Mouse (Mus musculus) liver, adult 2 months (tissue): ENCODE results near the gene Tmem121b. TPM values are rescaled to one million over a fixed set of nuclear protein-coding genes. Genes with fewer than 3 reads are reported as not detected.
A peak's percentile ranks its signal among the peaks of the same experiment; 100 is the strongest.

Experiments used
- DNase-seq: peaks from one replicate; pipeline ENCODE4 v3.0.0-alpha.2; 2011; ENCODE audit warnings: low read depth, low spot score; ENCODE audit errors: extremely low read depth
- H3K27ac ChIP-seq: fragments of 200-500 bp; replicated peaks from 2 replicates; pipeline ENCODE4 v1.5.1; 2012; ENCODE audit warnings: low read depth, mild to moderate bottlenecking, control low read depth, inconsistent platforms, low read length; ENCODE audit not compliant: insufficient read depth
- H3K27me3 ChIP-seq: fragments of 200-500 bp; 2 replicates; pipeline ENCODE4 v1.6.1; 2012; ENCODE audit warnings: mild to moderate bottlenecking, moderate library complexity, low read length, inconsistent platforms; ENCODE audit not compliant: control insufficient read depth, insufficient read depth
- H3K36me3 ChIP-seq: fragments of 200-500 bp; 2 replicates; pipeline ENCODE4 v1.6.1; 2012; ENCODE audit warnings: low read length, inconsistent platforms; ENCODE audit not compliant: control insufficient read depth, insufficient read depth
- H3K4me1 ChIP-seq: fragments of 200-500 bp; 2 replicates; pipeline ENCODE4 v1.6.1; 2011; ENCODE audit warnings: low read length; ENCODE audit not compliant: control insufficient read depth, insufficient read depth
- H3K4me3 ChIP-seq: fragments of 200-500 bp; 2 replicates; pipeline ENCODE4 v1.5.1; 2011; ENCODE audit warnings: low read depth, mild to moderate bottlenecking, control low read depth, low read length, moderate library complexity; ENCODE audit not compliant: insufficient read depth
- H3K79me2 ChIP-seq: fragments of 200-500 bp; 2 replicates; pipeline ENCODE4 v1.6.1; 2012; ENCODE audit warnings: inconsistent platforms, mild to moderate bottlenecking, low read length, moderate library complexity; ENCODE audit not compliant: control insufficient read depth, insufficient read depth
- H3K9ac ChIP-seq: fragments of 200-500 bp; 2 replicates; pipeline ENCODE4 v1.6.1; 2012; ENCODE audit warnings: low read depth, mild to moderate bottlenecking, control low read depth, inconsistent platforms, low read length
- CTCF ChIP-seq: fragments of 200-500 bp; IDR thresholded peaks from 2 replicates; pipeline ENCODE4 v1.5.1; 2011; ENCODE audit warnings: low read depth, low read length, control low read depth
- POLR2A ChIP-seq: fragments of 200-500 bp; IDR thresholded peaks from 2 replicates; pipeline ENCODE4 v1.6.1; 2011; ENCODE audit warnings: low read length, control low read depth; ENCODE audit not compliant: insufficient read depth; ENCODE audit errors: extremely low read depth
- WGBS: fragments of 180-500 bp; shearing (Covaris S2); methylation state at CpG from one replicate; pipeline ENCODE4 v1.1.7; 2018; 5-methylcytosine and 5-hydroxymethylcytosine counted together
- polyA plus RNA-seq: library from polyadenylated mRNA; depleted of rRNA; stranded (reverse); fragments of >200 nt; gene quantifications from 2 replicates; pipeline ENCODE4 v1.2.3, GENCODE M21; 2012
- total RNA-seq: library from RNA; depleted of rRNA; stranded (reverse); fragments of >200 nt; gene quantifications from 2 replicates; pipeline ENCODE4 v1.2.3, GENCODE M21; 2014

Tmem121b gene
- total and polyA plus RNA-seq, 2 experiments, result not detected

GRCm38 (mm10) chr6:120509975-120510374 lies 16.4 kb upstream of the Tmem121b start:
- Histone ChIP-seq H3K9ac (no peak overlapping the region), H3K4me3 (no peak overlapping the region), H3K4me1 (no peaks in the 10 kb centered on the region), H3K27me3 (no peaks in the 10 kb centered on the region), H3K79me2 (no peaks in the 10 kb centered on the region), H3K36me3 (peaks cover 5% of the 10 kb centered on the region), H3K27ac (no peak overlapping the region)
- TF ChIP-seq POLR2A (no peak), CTCF (no peak)
- 89% methylated on average over 7 of the region's 7 CpGs for WGBS
- DNase-seq, result no peak

DNA sequence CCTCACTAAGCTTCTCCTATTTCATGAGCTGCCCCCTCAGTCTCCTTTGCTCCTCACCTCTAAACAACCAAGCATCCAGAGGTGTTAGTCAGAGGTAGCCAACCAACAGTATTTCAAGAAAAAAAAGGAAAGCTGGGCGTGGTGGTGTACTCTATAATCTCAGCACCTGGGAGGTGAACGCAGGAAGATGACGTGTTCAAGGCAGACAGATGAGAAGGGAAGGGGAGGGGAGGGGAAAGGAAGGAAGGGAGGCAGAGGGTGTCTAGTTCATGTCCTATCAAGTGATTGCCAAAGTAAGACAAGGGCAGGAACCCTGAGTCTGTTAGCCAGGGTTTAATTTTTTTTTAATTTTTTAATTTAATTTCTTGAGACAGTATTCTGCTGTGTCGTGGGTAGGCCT lies 15.0 kb upstream of the Tmem121b start:
- no peaks in the 10 kb centered on the region for H3K27me3 ChIP-seq
- no peak overlapping the region for H3K27ac ChIP-seq
- H3K9ac ChIP-seq, result no peak overlapping the region
- no peaks in the 10 kb centered on the region for H3K79me2 ChIP-seq
- H3K4me1 ChIP-seq, result no peaks in the 10 kb centered on the region
- DNase-seq, result no peak
- H3K36me3 ChIP-seq, result peaks cover 5% of the 10 kb centered on the region
- 87% methylated on average over 4 of the region's 4 CpGs for WGBS
- TF ChIP-seq POLR2A, result no peak
- H3K4me3 ChIP-seq, result no peak overlapping the region

GRCm38 (mm10) chr6:120505531-120505930 lies 11.9 kb upstream of the Tmem121b start:
- Histone ChIP-seq H3K4me1 (no peaks in the 10 kb centered on the region), H3K79me2 (no peaks in the 10 kb centered on the region), H3K9ac (no peak overlapping the region), H3K27ac (no peak overlapping the region), H3K36me3 (peaks cover 3% of the 10 kb centered on the region; the same call in 1 of the 2 replicates), H3K27me3 (no peaks in the 10 kb centered on the region), H3K4me3 (no peak overlapping the region)
- DNase-seq, result no peak
- TF ChIP-seq POLR2A, result no peak
- no peak for TF ChIP-seq CTCF
- WGBS, result 79% methylated on average over 4 of the region's 4 CpGs

DNA sequence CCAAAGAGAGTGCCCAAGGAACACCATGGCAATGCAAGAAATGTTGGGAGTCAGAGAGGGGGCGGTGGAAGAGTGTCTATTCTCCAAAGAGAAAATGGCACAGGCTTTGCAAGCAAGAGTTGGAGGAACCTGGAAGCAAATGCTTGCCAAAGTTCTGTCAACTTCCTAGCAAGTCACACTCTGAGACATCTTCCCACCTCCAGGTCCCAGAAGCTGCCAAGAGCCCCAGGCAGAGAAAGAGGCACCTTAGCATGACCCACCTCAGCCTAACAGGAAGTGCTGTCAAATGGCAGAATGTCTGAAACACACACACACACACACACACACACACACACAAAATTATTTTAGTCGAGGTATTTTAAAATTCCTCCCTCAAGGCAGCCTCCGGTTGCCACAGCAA lies 10.4 kb upstream of the Tmem121b start:
- no peaks in the 10 kb centered on the region for H3K4me1 ChIP-seq
- H3K9ac ChIP-seq, result no peak overlapping the region
- DNase-seq, result no peak
- H3K79me2 ChIP-seq, result no peaks in the 10 kb centered on the region
- no peak overlapping the region for H3K4me3 ChIP-seq
- H3K27ac ChIP-seq, result no peak overlapping the region
- H3K27me3 ChIP-seq, result no peaks in the 10 kb centered on the region
- no peak for TF ChIP-seq POLR2A
- TF ChIP-seq CTCF, result no peak
- no peaks in the 10 kb centered on the region for H3K36me3 ChIP-seq
- whole genome bisulfite sequencing, result 64% methylated on average over 3 of the region's 3 CpGs

DNA sequence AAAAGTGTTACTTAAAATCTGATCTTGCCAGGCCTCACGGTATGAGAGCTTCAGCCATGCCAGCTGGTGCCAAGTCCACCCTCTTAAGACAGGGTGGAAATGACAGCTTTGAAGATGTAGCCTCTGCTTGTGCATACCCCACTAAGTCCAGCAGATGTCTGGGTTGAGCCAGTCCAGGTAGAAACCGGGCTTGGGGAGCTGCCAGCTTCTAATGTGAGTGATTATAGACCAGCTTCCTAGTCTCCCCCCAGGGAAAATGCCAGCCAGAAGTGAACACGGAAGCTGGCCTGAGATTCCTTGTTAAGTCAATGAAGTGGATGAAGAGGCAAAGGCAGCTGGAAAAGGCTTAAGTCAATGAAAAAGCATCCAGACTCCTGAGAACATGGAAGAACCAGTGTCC lies 2.9 kb upstream of the Tmem121b start:
- WGBS, result 69% methylated on average over 3 of the region's 3 CpGs
- Histone ChIP-seq H3K4me1 (no peaks in the 10 kb centered on the region), H3K27ac (no peak overlapping the region), H3K79me2 (no peaks in the 10 kb centered on the region), H3K36me3 (no peaks in the 10 kb centered on the region), H3K9ac (no peak overlapping the region), H3K4me3 (no peak overlapping the region), H3K27me3 (peaks cover 23% of the 10 kb centered on the region)
- TF ChIP-seq POLR2A, result no peak
- no peak for TF ChIP-seq CTCF
- DNase-seq, result no peak

DNA sequence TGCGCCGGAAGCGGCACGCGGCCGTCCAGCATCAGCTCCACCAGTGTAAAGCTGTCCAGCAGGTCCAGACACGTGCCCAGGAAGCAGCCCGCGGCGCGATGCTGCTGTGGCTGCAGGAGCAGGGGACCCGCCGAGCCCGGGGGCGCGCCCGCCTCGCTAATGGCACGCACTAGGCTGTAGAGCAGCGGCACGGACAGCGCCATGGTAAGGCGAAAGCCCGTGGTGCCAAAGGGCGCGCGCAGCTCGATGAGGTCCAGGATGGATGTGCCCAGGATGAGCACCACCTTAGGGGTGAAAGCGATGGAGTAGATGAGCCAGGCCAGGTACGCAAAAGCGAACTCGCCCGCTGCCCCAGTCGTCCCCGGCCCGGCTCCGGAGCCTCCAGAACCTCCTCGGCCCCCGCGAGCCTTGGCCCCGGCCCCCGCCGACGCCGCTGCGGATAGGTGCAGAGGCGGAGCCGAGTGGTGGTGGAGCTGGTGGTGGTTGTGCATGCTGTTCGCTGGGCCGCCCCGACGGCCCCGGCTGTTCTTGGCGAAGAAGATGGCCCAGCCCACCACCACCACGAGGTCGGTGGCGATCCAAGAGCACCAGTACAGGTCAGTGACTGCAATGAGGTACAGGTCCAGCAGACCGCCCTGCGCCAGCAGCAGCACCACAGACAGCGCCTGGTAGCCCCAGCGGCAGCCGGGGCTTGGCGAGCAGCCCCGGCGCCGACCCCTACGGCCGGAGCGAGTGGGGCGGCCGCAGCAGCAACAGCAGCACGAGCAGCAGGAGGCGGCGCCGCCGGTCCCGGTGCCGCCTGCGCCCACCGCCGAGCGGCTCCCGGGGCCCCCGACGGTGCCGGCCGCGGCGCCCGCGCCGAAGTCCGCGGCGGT lies 871 bp downstream of the Tmem121b start:
- no peaks in the 10 kb centered on the region for H3K36me3 ChIP-seq
- peak overlapping the region; percentile 15; the same call in 1 of the 2 replicates for H3K4me3 ChIP-seq
- H3K9ac ChIP-seq, result no peak overlapping the region
- TF ChIP-seq CTCF, result no peak
- TF ChIP-seq POLR2A, result no peak
- peaks cover 23% of the 10 kb centered on the region for H3K27me3 ChIP-seq
- no peak for DNase-seq
- H3K27ac ChIP-seq, result no peak overlapping the region
- H3K79me2 ChIP-seq, result no peaks in the 10 kb centered on the region
- H3K4me1 ChIP-seq, result no peaks in the 10 kb centered on the region
- 3% methylated on average over 95 of the region's 95 CpGs for WGBS
